Mouse (Mus musculus) erythroblast, embryonic 14.5 days (primary cell): ENCODE results near the gene Map4k3.

ENCODE experiments used
- GATA1 ChIP-seq: IDR thresholded peaks from 2 replicates; pipeline ENCODE4 v1.6.1; 2012; ENCODE audit warnings: low read length, inconsistent platforms, mixed read lengths
- TAL1 ChIP-seq: IDR thresholded peaks from 3 replicates; pipeline ENCODE4 v1.6.1; 2012; ENCODE audit warnings: low read length, inconsistent platforms, mixed read lengths

DNA sequence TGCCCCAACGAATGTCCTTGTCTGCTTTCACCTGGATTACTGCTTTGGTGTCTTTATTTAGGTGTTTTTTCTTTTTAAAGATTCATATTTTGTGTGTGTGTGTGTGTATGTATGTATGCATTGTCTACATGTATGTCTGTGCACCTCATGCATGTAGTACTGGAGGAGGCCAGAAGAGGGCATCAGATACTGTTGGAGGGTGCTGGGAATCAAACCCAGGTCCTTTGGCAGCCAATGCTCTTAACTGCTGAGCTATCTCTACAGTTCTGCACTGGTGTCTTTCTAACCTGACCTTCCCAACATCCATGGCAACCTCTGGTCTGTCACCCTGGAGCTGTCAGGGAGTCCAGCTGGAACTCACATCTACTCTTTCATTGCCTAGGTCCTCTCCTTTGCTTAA lies 41.8 kb upstream of the Map4k3 start:
- no peak for TF ChIP-seq TAL1
- TF ChIP-seq GATA1, result no peak
